In genomic region chr3:17786721-17787442, GRCm38 (mm10) we compare ENCODE assay signal across 8 mouse cellular contexts.
A peak's percentile ranks its signal among the peaks of the same experiment; 100 is the strongest.
DNase-seq lines count a peak whose midpoint lies in the region; ATAC-seq and TF ChIP-seq lines count a peak whose summit lies in the region.

No protein-coding gene starts in this region.

- peak; percentile 60 for DNase-seq in embryo, embryonic 9.5 days (ENCODE audit: extremely low spot score)
- DNase-seq in c-Kit-positive CD71-positive TER-119-positive erythroid progenitor cells, embryonic 14.5 days (ENCODE audit: low spot score), result no peak
- no peak for DNase-seq in kidney, adult 8-10 months
- DNase-seq in urinary bladder, postnatal 36 days (ENCODE audit: low spot score in 2 of 2), result no peak

- H3K4me2 ChIP-seq in intestine, postnatal 0 days (replicated peaks; ENCODE audit: low read depth), result peak overlapping the region; percentile 63
- H3K4me2 ChIP-seq in neural tube, embryonic 14.5 days (ENCODE audit: low read depth, low read length), result peak overlapping the region; percentile 100

- H3K4me1 ChIP-seq in megakaryocyte, embryonic 14.5 days, result peaks cover 17% of the 10 kb centered on the region
- no peaks in the 10 kb centered on the region; the same call in 1 of the 2 replicates for H3K4me1 ChIP-seq in intestine, postnatal 0 days (replicated peaks; ENCODE audit: control insufficient read depth, insufficient read depth, low read length)
- peaks cover 11% of the 10 kb centered on the region for H3K4me1 ChIP-seq in neural tube, embryonic 14.5 days (ENCODE audit: control insufficient read depth, insufficient read depth, low read length)

- peaks cover 60% of the 10 kb centered on the region for H3K27me3 ChIP-seq in megakaryocyte, embryonic 14.5 days (replicated peaks)
- peaks cover 55% of the 10 kb centered on the region for H3K27me3 ChIP-seq in intestine, postnatal 0 days (replicated peaks; ENCODE audit: control insufficient read depth, insufficient read depth, low read length)
- no peaks in the 10 kb centered on the region for H3K27me3 ChIP-seq in neural tube, embryonic 14.5 days (ENCODE audit: control insufficient read depth, insufficient read depth, low read length)

- ATAC-seq in megakaryocyte, adult 5-6 weeks (ENCODE audit: poor library complexity, severe bottlenecking), result no peak
- peak; percentile 55 for ATAC-seq in intestine, postnatal 0 days
- ATAC-seq in neural tube, embryonic 14.5 days (ENCODE audit: low read depth), result peak; percentile 72

- no peak overlapping the region for H3K9ac ChIP-seq in intestine, postnatal 0 days (ENCODE audit: low read depth, low read length)
- peak overlapping the region; percentile 99 for H3K9ac ChIP-seq in neural tube, embryonic 14.5 days (replicated peaks; ENCODE audit: low read depth, low read length)

- H3K4me3 ChIP-seq in megakaryocyte, embryonic 14.5 days (replicated peaks), result peak overlapping the region; percentile 73
- peak overlapping the region; percentile 38 for H3K4me3 ChIP-seq in intestine, postnatal 0 days (ENCODE audit: low read depth, low read length)
- peak overlapping the region; percentile 72 for H3K4me3 ChIP-seq in neural tube, embryonic 14.5 days (ENCODE audit: low read depth, low read length)

- 6% methylated on average over 35 of the region's 35 CpGs for WGBS in intestine, postnatal 0 days
- WGBS in neural tube, embryonic 14.5 days, result under 1% methylated on average over 34 of the region's 35 CpGs

- H3K27ac ChIP-seq in intestine, postnatal 0 days (ENCODE audit: low read depth, low read length), result no peak overlapping the region
- peak overlapping the region; percentile 100 for H3K27ac ChIP-seq in neural tube, embryonic 14.5 days (ENCODE audit: low read depth, low read length)

- TF ChIP-seq CTCF in intestine, postnatal 0 days (IDR thresholded peaks at IDR 0.05; ENCODE audit: low read depth), result no peak

- H3K36me3 ChIP-seq in megakaryocyte, embryonic 14.5 days (replicated peaks; ENCODE audit: low read length), result no peaks in the 10 kb centered on the region
- no peaks in the 10 kb centered on the region for H3K36me3 ChIP-seq in intestine, postnatal 0 days (ENCODE audit: control insufficient read depth, insufficient read depth)
- H3K36me3 ChIP-seq in neural tube, embryonic 14.5 days (ENCODE audit: control insufficient read depth, insufficient read depth, low read length), result no peaks in the 10 kb centered on the region

- peaks cover 14% of the 10 kb centered on the region for H3K9me3 ChIP-seq in megakaryocyte, embryonic 14.5 days
- H3K9me3 ChIP-seq in intestine, postnatal 0 days (ENCODE audit: control insufficient read depth), result no peaks in the 10 kb centered on the region
- H3K9me3 ChIP-seq in neural tube, embryonic 14.5 days (ENCODE audit: control insufficient read depth, low read length), result no peaks in the 10 kb centered on the region
